Mouse (Mus musculus) neural tube, embryonic 11.5 days (tissue): ENCODE measurements at regions not wholly inside any gene's neighbourhood (a gene's known extent, or its start where the extent isn't known, plus 50 kb on each side); places are given as distances from the start of the nearest gene placed in this dataset.

Experiments used
- ATAC-seq: fragments of 200-750 bp; cut with Nextera tagmentation; 2 replicates; pipeline ENCODE4 v1.8.0; 2017; ENCODE audit warnings: moderate number of reproducible peaks, mild to moderate bottlenecking, moderate TSS enrichment, moderate library complexity; ENCODE audit not compliant: insufficient read depth, low FRiP score, low TSS enrichment
- DNase-seq: peaks from one replicate; pipeline ENCODE4 v3.0.0-alpha.2; 2015; ENCODE audit warnings: low spot score
- H3K27ac ChIP-seq: fragments of 300-500 bp; sonication (generic); 2 replicates; pipeline ENCODE4 v1.5.1; 2014; ENCODE audit warnings: low read depth, mild to moderate bottlenecking, low read length
- H3K27me3 ChIP-seq: fragments of 300-500 bp; sonication (generic); 2 replicates; pipeline ENCODE4 v1.6.1; 2014; ENCODE audit warnings: mild to moderate bottlenecking, low read length, mixed read lengths; ENCODE audit not compliant: control insufficient read depth, insufficient read depth
- H3K36me3 ChIP-seq: fragments of 300-500 bp; sonication (generic); 2 replicates; pipeline ENCODE4 v1.6.1; 2014; ENCODE audit warnings: mild to moderate bottlenecking, low read length, moderate library complexity, mixed read lengths; ENCODE audit not compliant: control insufficient read depth, insufficient read depth
- H3K4me1 ChIP-seq: fragments of 300-500 bp; sonication (generic); 2 replicates; pipeline ENCODE4 v1.6.1; 2014; ENCODE audit warnings: low read length, mixed read lengths; ENCODE audit not compliant: control insufficient read depth, insufficient read depth
- H3K4me2 ChIP-seq: fragments of 300-500 bp; sonication (generic); 2 replicates; pipeline ENCODE4 v1.6.1; 2014; ENCODE audit warnings: low read depth, mild to moderate bottlenecking, moderate library complexity
- H3K4me3 ChIP-seq: fragments of 300-500 bp; sonication (generic); 2 replicates; pipeline ENCODE4 v1.5.1; 2014; ENCODE audit warnings: low read depth, low read length
- H3K9ac ChIP-seq: fragments of 300-500 bp; sonication (generic); 2 replicates; pipeline ENCODE4 v1.6.1; 2014; ENCODE audit warnings: mild to moderate bottlenecking, low read length
- H3K9me3 ChIP-seq: fragments of 300-500 bp; sonication (generic); 2 replicates; pipeline ENCODE4 v1.6.1; 2016; ENCODE audit warnings: low read length; ENCODE audit not compliant: control insufficient read depth
- WGBS: fragments of 180-500 bp; shearing (Covaris S2); extraction: QIAGEN DNeasy Blood & Tissue Kit; methylation state at CpG from one replicate; pipeline ENCODE4 v1.1.7; 2014; 5-methylcytosine and 5-hydroxymethylcytosine counted together

DNA sequence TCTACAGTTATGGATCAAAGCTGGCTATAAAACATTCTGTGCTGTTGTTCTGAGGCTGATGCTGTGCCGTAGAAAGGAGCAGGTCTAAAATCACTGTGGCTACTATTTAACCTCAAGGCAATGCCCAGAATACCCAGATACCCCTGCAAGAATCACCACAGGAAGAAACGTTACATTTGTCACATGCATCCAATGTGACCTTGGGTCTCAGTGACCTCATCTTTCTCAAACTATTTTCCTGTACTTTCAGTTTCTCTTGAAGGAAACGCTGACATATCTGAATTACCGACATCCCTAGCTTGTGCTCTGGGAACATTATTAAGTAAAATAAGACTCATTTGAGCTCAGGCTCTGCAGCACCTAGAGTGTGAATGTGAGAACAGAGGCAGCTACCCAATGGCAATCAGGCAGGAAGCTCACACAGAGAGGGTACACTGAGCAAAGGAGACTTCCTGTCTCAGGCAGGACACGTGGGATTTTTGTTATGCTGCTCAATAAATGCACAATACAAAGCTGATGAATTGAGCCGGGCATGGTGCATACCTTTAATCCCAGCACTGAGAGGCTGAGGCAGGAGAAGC is 436.7 kb upstream of the Jarid2 start:
- Histone ChIP-seq H3K9me3 (no peaks in the 10 kb centered on the region), H3K9ac (no peak overlapping the region), H3K4me3 (no peak overlapping the region), H3K4me2 (no peak overlapping the region), H3K4me1 (no peaks in the 10 kb centered on the region), H3K36me3 (no peaks in the 10 kb centered on the region), H3K27ac (no peak overlapping the region), H3K27me3 (no peaks in the 10 kb centered on the region)
- ATAC-seq (no peak), DNase-seq (no peak)
- 75% methylated on average over 6 of the region's 6 CpGs for WGBS

DNA sequence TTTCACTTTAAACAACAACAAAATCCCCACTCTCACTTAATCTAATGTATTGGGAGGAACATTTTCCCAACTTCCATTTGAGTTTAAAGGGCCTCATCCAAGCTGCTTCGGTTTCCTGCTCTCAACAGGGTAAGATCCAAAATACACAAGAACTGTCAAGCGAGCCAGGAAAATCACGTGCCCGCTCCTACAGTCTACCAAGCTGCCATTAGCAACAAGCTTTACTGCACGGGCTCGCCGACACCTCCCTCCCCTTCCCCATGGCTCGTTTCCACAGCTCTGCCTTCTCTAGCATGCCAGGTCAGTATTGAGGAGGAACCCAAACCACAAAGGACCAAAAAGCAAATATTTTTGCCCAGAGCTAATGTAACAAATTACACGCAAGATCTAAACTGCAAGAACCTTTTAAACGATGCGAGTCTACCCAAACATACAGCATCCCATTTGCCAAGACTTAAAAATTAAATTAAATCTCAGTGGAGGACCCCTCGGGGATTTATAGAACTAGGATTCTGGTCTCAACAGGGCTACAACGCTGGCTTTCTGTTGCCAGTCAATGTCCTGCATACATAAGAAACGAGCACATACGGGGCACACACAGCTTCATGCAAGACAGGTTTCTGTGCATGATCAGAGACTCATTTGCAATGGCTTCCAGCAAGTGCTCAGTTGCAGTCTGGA is 435.4 kb upstream of the Jarid2 start:
- Histone ChIP-seq H3K4me1 (no peaks in the 10 kb centered on the region), H3K36me3 (no peaks in the 10 kb centered on the region), H3K4me3 (no peak overlapping the region), H3K27ac (no peak overlapping the region), H3K9me3 (no peaks in the 10 kb centered on the region), H3K27me3 (no peaks in the 10 kb centered on the region), H3K4me2 (no peak overlapping the region), H3K9ac (no peak overlapping the region)
- 86% methylated on average over 15 of the region's 15 CpGs for WGBS
- ATAC-seq, result no peak
- no peak for DNase-seq

DNA sequence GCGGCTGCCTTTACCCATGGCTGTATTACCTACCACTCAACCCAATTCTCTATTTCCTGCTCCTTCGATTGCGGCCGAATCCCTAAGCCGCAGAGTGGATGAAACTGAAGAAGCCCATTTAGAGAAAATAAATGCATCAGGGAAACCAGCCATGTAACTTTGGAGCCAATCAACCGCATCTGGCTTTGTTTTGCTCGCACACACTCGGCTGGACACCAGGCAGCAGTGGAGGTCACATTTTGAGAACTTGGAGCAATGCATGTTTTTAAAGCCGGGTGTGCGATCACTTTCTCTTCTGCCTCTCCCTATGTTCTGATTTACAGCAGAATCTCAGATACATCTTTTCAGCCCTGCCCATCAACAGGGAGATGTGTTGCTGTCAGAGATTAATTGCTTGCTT is 433.7 kb upstream of the Jarid2 start:
- H3K27me3 ChIP-seq, result no peaks in the 10 kb centered on the region
- no peak overlapping the region for H3K4me3 ChIP-seq
- no peak overlapping the region for H3K9ac ChIP-seq
- ATAC-seq (no peak), DNase-seq (no peak)
- H3K36me3 ChIP-seq, result no peaks in the 10 kb centered on the region
- WGBS, result 86% methylated on average over 10 of the region's 10 CpGs
- no peaks in the 10 kb centered on the region for H3K9me3 ChIP-seq
- no peak overlapping the region for H3K4me2 ChIP-seq
- H3K4me1 ChIP-seq, result no peaks in the 10 kb centered on the region
- H3K27ac ChIP-seq, result no peak overlapping the region

DNA sequence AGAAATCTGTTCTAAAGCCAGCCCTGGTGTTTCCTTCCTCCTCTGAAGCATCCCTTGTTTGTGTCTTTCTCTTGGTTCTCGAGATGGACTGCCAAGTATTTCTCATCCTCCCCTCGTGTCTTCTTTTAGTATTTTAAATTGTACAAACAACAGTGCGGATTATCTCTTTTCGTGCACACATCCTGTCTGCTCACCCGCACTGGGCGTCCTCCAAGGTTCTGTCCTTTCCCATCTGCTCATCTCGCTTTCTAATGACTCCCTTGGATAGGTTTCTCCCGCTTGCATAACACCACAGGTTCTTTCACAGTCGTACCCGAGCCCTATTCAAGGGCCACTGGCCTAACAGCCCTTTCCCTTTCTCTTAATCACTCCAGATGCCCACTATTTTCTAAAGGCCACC is 428.7 kb upstream of the Jarid2 start:
- Histone ChIP-seq H3K4me2 (no peak overlapping the region), H3K27ac (no peak overlapping the region), H3K9ac (no peak overlapping the region), H3K4me3 (no peak overlapping the region), H3K36me3 (no peaks in the 10 kb centered on the region), H3K4me1 (no peaks in the 10 kb centered on the region), H3K9me3 (no peaks in the 10 kb centered on the region), H3K27me3 (no peaks in the 10 kb centered on the region)
- DNase-seq (no peak), ATAC-seq (no peak)
- 92% methylated on average over 10 of the region's 10 CpGs for WGBS

DNA sequence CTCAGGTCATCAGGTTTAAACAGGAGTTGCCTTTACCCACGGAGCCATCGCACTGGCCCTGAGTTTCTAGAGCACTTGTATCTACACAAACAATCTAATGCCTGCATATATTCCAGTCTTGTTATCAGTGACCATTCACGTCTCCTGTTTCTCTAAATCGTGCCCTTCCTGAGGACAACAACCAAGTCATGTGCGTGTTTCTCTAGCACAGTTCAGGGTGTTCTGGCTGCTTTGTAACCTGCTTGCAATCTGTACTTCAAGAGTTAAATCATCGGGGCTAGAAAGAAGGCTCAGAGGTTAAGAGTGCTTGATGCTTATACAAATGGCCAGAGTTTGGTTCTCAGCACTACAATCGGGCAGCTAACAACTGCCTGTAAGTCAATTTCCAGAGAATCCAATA is 428.1 kb upstream of the Jarid2 start:
- Histone ChIP-seq H3K4me2 (no peak overlapping the region), H3K4me1 (no peaks in the 10 kb centered on the region), H3K9me3 (no peaks in the 10 kb centered on the region), H3K27ac (no peak overlapping the region), H3K27me3 (no peaks in the 10 kb centered on the region), H3K36me3 (no peaks in the 10 kb centered on the region), H3K9ac (no peak overlapping the region), H3K4me3 (no peak overlapping the region)
- DNase-seq (no peak), ATAC-seq (no peak)
- WGBS, result 92% methylated on average over 7 of the region's 7 CpGs

DNA sequence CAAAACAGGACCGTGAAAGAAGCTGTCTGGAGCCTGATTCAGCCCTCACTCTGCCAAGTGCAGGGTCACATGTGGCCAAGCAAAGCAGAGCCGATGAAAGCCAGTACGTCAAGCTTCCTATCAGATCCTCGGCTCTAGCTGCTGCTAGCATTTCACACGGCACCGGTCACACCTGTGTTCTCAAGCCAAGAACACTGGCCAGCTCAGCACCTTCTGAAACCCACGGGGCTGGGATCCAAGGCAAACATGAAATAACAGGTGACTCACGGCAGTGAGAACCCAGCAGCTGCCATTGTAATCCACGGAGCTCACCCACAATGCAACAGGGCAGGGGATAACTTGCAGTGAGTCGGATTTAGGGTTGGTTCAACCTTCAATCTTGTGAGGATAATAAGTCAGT is 427.3 kb upstream of the Jarid2 start:
- whole genome bisulfite sequencing, result 83% methylated on average over 10 of the region's 10 CpGs
- no peak overlapping the region for H3K4me2 ChIP-seq
- H3K9ac ChIP-seq, result no peak overlapping the region
- H3K36me3 ChIP-seq, result no peaks in the 10 kb centered on the region
- no peak for DNase-seq
- no peaks in the 10 kb centered on the region for H3K9me3 ChIP-seq
- ATAC-seq, result no peak
- H3K27me3 ChIP-seq, result no peaks in the 10 kb centered on the region
- H3K4me3 ChIP-seq, result no peak overlapping the region
- H3K27ac ChIP-seq, result no peak overlapping the region
- H3K4me1 ChIP-seq, result no peaks in the 10 kb centered on the region

DNA sequence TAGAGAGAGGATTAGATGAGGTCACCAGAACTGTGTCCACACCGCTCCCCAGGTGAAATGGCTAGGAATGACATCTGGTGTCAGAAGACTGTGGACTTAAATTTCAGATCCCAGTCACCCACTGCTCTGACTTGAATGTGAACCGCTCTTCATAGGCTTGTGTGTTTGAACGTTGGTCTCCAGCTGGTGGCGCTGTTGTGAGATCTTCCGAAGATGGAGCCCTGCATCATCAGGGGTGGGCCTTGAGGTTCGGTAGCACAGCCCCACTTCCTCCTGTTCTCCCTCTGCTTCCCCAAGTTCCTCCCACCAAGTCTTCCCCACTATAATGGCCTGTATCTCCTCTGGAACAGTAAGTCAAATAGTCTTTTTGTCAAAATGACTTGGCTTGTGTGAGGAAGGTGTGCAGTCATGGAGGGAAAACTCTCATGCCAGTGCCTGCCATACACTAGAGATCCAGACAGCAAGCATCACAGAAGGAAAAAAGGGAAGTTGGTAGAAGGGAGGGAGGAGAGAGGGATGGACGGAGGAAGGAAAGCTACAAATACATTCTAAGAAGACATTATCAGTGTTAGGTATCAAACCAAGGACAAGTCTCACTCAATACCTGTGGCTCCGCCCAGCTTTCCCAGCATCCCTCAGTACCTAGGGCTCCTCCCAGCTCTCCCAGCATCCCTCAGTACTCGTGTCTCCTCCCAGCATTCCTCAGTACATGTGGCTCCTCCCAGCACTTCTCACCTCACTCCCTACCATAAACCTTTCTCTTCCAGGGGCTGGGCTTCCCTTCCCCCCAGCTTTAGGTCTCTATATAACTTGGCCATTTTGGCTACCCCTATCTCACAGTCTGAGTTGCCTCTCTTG is 423.9 kb upstream of the Jarid2 start:
- Histone ChIP-seq H3K4me1 (no peaks in the 10 kb centered on the region), H3K9ac (no peak overlapping the region), H3K27ac (no peak overlapping the region), H3K27me3 (no peaks in the 10 kb centered on the region), H3K4me2 (no peak overlapping the region), H3K4me3 (no peak overlapping the region), H3K36me3 (no peaks in the 10 kb centered on the region), H3K9me3 (no peaks in the 10 kb centered on the region)
- no peak for DNase-seq
- 76% methylated on average over 9 of the region's 9 CpGs for WGBS
- no peak for ATAC-seq

DNA sequence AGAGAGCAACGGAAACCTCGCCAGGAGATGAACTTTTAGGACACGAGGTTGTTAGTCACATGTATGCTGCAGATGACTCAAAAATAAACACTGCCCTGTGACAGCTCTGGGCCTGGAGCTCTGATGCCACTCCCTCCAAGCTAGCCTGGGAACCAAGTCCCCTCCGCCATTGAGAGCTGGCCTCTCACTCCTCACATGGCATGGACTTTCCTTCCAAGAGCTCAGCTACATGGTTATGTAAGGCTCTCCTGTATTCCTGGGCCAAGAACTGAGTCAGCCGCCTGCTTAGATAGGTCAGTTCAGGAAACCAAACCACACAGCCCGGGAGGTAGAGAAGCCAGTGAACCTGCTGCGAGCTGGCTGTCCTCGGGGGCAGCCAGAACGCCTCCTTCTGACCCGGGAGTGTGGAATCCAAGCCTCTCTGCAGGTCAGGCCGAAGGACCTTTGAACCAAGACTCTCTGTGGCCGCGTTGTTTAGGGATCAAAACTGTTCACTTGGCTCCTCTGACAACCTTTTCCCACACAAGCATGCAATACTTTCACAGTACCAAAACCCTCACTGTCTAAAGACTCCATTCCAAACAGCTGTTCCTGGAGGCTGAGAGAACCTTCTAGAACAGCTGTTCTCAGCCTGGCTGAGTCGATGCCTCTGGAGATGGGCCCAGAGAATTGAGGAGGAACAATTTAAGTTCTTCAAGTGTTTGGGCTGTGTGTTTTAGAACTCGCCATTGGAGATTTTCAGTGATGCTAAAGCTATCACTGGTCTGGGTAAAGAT is 422.8 kb upstream of the Jarid2 start:
- WGBS, result 92% methylated on average over 15 of the region's 15 CpGs
- Histone ChIP-seq H3K27me3 (no peaks in the 10 kb centered on the region), H3K9me3 (no peaks in the 10 kb centered on the region), H3K36me3 (no peaks in the 10 kb centered on the region), H3K4me3 (no peak overlapping the region), H3K9ac (no peak overlapping the region), H3K4me1 (no peaks in the 10 kb centered on the region), H3K27ac (no peak overlapping the region), H3K4me2 (no peak overlapping the region)
- DNase-seq, result no peak
- no peak for ATAC-seq
